Mouse (Mus musculus) heart, embryonic 10.5 days (tissue): ENCODE results near the gene Ppp1r37. TPM values are rescaled to one million over a fixed set of nuclear protein-coding genes. Genes with fewer than 3 reads are reported as not detected.

ENCODE experiments used
- polyA plus RNA-seq: library from polyadenylated mRNA; unstranded; fragments of >200 nt; fragmentation: Nextera tagmentation; extraction: Ambion mirVana; gene quantifications from 2 replicates; pipeline ENCODE4 v1.2.1, GENCODE M21; 2016

The Ppp1r37 gene
- polyA plus RNA-seq, 1 experiment from 2014 or later = 30.0 TPM

Other genes starting within 250 kb of the Ppp1r37 start
- 74.0 and 84.2 TPM in 2 replicates for gene Ercc1, start 218.3 kb downstream of the Ppp1r37 start, polyA plus RNA-seq
- 23.2 and 27.8 TPM in 2 replicates for gene Cd3eap, start 203.6 kb downstream of the Ppp1r37 start, polyA plus RNA-seq
- 12.0 and 16.2 TPM in 2 replicates for gene Ppp1r13l, start 203.3 kb downstream of the Ppp1r37 start, polyA plus RNA-seq
- gene Ercc2, start 181.1 kb downstream of the Ppp1r37 start, polyA plus RNA-seq = 19.2 and 19.3 TPM in 2 replicates
- 4.4 and 5.8 TPM in 2 replicates for gene Klc3, start 159.0 kb downstream of the Ppp1r37 start, polyA plus RNA-seq
- 3.6 and 9.8 TPM in 2 replicates for gene Ckm, start 158.3 kb downstream of the Ppp1r37 start, polyA plus RNA-seq
- 7.0 and 8.9 TPM in 2 replicates for gene Mark4, start 104.3 kb downstream of the Ppp1r37 start, polyA plus RNA-seq
- gene Exoc3l2, start 99.7 kb downstream of the Ppp1r37 start, polyA plus RNA-seq = 1.8 and 2.5 TPM in 2 replicates
- 1.5 and 2.0 TPM in 2 replicates for gene Bloc1s3, start 54.7 kb downstream of the Ppp1r37 start, polyA plus RNA-seq
- gene Trappc6a, start 54.7 kb downstream of the Ppp1r37 start, polyA plus RNA-seq = 95.3 and 107 TPM in 2 replicates
- 0.09 and 0.14 TPM in 2 replicates for gene Nkpd1, start 45.2 kb downstream of the Ppp1r37 start, polyA plus RNA-seq
- 0.41 and 0.69 TPM in 2 replicates for gene Zfp296, start 14.2 kb upstream of the Ppp1r37 start, polyA plus RNA-seq
- 149 and 182 TPM in 2 replicates for gene Gemin7, start 14.5 kb upstream of the Ppp1r37 start, polyA plus RNA-seq
- 38.7 and 47.6 TPM in 2 replicates for gene Clasrp, start 41.4 kb upstream of the Ppp1r37 start, polyA plus RNA-seq
- 3.3 and 3.8 TPM in 2 replicates for gene Relb, start 66.4 kb upstream of the Ppp1r37 start, polyA plus RNA-seq
- 94.1 and 101 TPM in 2 replicates for gene Clptm1, start 102.0 kb upstream of the Ppp1r37 start, polyA plus RNA-seq
- gene Apoc2, start 114.9 kb upstream of the Ppp1r37 start, polyA plus RNA-seq = 10.8 TPM in 1 of 2 replicates, not detected in the other
- 0.46 TPM in 1 of 2 replicates, not detected in the other for gene Gm44805, start 118.3 kb upstream of the Ppp1r37 start, polyA plus RNA-seq
- 0.65 TPM in 1 of 2 replicates, not detected in the other for gene Apoc4, start 118.4 kb upstream of the Ppp1r37 start, polyA plus RNA-seq
- gene Apoc1, start 129.6 kb upstream of the Ppp1r37 start, polyA plus RNA-seq = 5.4 and 19.9 TPM in 2 replicates
- 326 and 523 TPM in 2 replicates for gene Apoe, start 136.1 kb upstream of the Ppp1r37 start, polyA plus RNA-seq
- 237 and 260 TPM in 2 replicates for gene Tomm40, start 152.4 kb upstream of the Ppp1r37 start, polyA plus RNA-seq
- gene Nectin2, start 187.4 kb upstream of the Ppp1r37 start, polyA plus RNA-seq = 130 and 138 TPM in 2 replicates
- gene Bcam, start 207.9 kb upstream of the Ppp1r37 start, polyA plus RNA-seq = 140 and 193 TPM in 2 replicates
- 1.1 and 1.2 TPM in 2 replicates for gene Cblc, start 233.7 kb upstream of the Ppp1r37 start, polyA plus RNA-seq